Mouse (Mus musculus): Measurements from ENCODE around the gene Ankar.

- TF ChIP-seq POLR2A (IDR thresholded peaks at IDR 0.05; ENCODE audit: borderline replicate concordance, extremely low read depth, insufficient read depth, insufficient read length, poor library complexity, severe bottlenecking): no peak
- TF ChIP-seq CTCF (IDR thresholded peaks at IDR 0.05; ENCODE audit: borderline replicate concordance, extremely low read depth, insufficient read depth, insufficient read length): no peak
Measured at GRCm38 (mm10) chr1:72725941-72726340, 25.6 kb upstream of the Ankar start.
